Mouse (Mus musculus) erythroblast, embryonic 14.5 days (primary cell): ENCODE measurements around the gene Tgds. TPM values are rescaled to one million over a fixed set of nuclear protein-coding genes. Genes with fewer than 3 reads are reported as not detected.

ENCODE experiments used
- H3K27me3 ChIP-seq: 2 replicates; pipeline ENCODE4 v1.6.1; 2012; ENCODE audit warnings: inconsistent platforms; ENCODE audit not compliant: control insufficient read depth
- H3K36me3 ChIP-seq: 2 replicates; pipeline ENCODE4 v1.6.1; 2012; ENCODE audit warnings: mild to moderate bottlenecking, inconsistent platforms; ENCODE audit not compliant: control insufficient read depth
- H3K4me1 ChIP-seq: 2 replicates; pipeline ENCODE4 v1.6.1; 2012; ENCODE audit warnings: inconsistent platforms; ENCODE audit not compliant: control insufficient read depth
- H3K4me3 ChIP-seq: replicated peaks from 2 replicates; pipeline ENCODE3; 2012; ENCODE audit warnings: moderate library complexity, mild to moderate bottlenecking, inconsistent platforms
- H3K9me3 ChIP-seq: 2 replicates; pipeline ENCODE4 v1.6.1; 2012; ENCODE audit warnings: low read length, inconsistent platforms, mixed read lengths; ENCODE audit not compliant: control insufficient read depth
- GATA1 ChIP-seq: IDR thresholded peaks from 2 replicates; pipeline ENCODE4 v1.6.1; 2012; ENCODE audit warnings: low read length, inconsistent platforms, mixed read lengths
- TAL1 ChIP-seq: IDR thresholded peaks from 3 replicates; pipeline ENCODE4 v1.6.1; 2012; ENCODE audit warnings: low read length, inconsistent platforms, mixed read lengths
- polyA plus RNA-seq: library from polyadenylated mRNA; stranded (reverse); fragments of >175 nt; gene quantifications from 2 replicates; pipeline ENCODE4 v1.2.3, GENCODE M21; 2012

Gene Tgds
- polyA plus RNA-seq, 1 experiment = not detected

DNA sequence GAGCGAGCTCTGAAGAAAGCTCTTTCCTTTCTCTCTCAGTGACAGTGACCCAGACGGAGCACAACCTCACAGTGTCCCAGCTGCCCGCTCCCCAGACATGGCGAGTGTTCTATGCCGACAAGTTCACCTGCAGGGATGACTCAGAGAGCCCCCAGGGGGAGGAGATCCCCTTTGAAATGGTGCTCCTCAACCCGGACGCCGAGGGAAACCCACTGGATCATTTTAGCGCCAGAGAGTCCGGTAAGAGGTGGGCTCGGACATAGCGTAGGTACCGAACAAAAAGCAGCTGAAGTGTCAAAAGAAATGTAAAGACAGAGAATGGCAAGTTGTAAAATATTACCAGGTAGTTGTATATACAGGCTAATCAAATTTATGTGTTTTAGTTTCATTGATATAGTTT lies 15.5 kb upstream of the Tgds start:
- H3K36me3 ChIP-seq = peaks cover 12% of the 10 kb centered on the region
- no peaks in the 10 kb centered on the region for H3K4me1 ChIP-seq
- TF ChIP-seq GATA1 (no peak), TAL1 (no peak)
- no peaks in the 10 kb centered on the region for H3K9me3 ChIP-seq
- H3K27me3 ChIP-seq = no peaks in the 10 kb centered on the region
- H3K4me3 ChIP-seq = no peak overlapping the region

GRCm38 (mm10) chr14:118142283-118142682 lies 9.7 kb upstream of the Tgds start:
- peaks cover 7% of the 10 kb centered on the region for H3K4me1 ChIP-seq
- H3K4me3 ChIP-seq = no peak overlapping the region
- H3K9me3 ChIP-seq = no peaks in the 10 kb centered on the region
- TF ChIP-seq GATA1 (no peak), TAL1 (no peak)
- peaks cover 22% of the 10 kb centered on the region for H3K36me3 ChIP-seq
- peaks cover 2% of the 10 kb centered on the region for H3K27me3 ChIP-seq

GRCm38 (mm10) chr14:118137487-118137886 lies 4.9 kb upstream of the Tgds start:
- H3K36me3 ChIP-seq = peaks cover 22% of the 10 kb centered on the region
- H3K27me3 ChIP-seq = peaks cover 7% of the 10 kb centered on the region
- peak overlapping the region; percentile 76 for H3K4me3 ChIP-seq
- H3K9me3 ChIP-seq = no peaks in the 10 kb centered on the region; the same call in 1 of the 2 replicates
- peaks cover 30% of the 10 kb centered on the region for H3K4me1 ChIP-seq
- TF ChIP-seq GATA1 (no peak), TAL1 (no peak)

GRCm38 (mm10) chr14:118136744-118137452 lies 4.3 kb upstream of the Tgds start, which contains the start of gene Gpr180:
Gpr180 (plus strand) TSS chr14:118137158.
- no peak for TF ChIP-seq TAL1
- no peak for TF ChIP-seq GATA1
- Histone ChIP-seq H3K9me3 (no peaks in the 10 kb centered on the region; the same call in 1 of the 2 replicates), H3K27me3 (peaks cover 7% of the 10 kb centered on the region), H3K4me1 (peaks cover 36% of the 10 kb centered on the region), H3K36me3 (peaks cover 19% of the 10 kb centered on the region), H3K4me3 (peak within 1 kb of the TSS; percentile 76)

DNA sequence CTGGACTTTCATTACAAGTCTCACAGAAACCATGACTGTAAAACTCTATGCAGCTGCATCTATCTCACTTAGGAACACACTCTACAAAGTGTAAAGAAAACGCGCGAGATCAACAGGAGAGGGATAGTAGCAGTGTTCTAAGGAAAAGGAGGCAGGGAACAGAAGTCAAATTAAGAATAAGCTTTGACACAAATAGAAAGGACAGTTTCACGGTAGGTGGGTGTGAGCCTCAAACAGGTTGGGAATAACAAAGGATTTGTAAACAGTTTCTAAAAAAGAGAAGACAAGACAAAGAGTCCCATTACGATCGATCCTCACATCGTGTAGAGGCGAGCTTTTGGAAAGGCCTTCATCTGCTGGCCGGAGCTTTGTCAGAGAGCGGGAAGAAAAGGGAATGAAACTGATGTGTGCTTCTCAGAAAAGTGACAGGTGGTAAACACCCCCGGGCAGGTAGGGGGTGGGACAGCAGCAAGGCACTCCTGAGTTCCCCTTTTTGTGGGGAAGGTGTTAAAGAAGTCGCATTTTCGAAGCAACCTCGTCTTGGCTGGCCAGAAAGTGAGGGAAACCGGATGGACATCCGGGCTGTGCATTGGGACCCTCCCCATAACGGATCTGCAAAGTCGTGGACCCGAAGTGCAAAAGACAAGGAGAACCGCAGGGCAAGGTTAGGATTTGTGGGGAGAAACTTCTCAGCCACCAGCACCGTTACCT lies 469 bp downstream of the Tgds start:
- Histone ChIP-seq H3K36me3 (peaks cover 28% of the 10 kb centered on the region), H3K4me1 (peaks cover 37% of the 10 kb centered on the region), H3K9me3 (no peaks in the 10 kb centered on the region; the same call in 1 of the 2 replicates), H3K27me3 (peaks cover 3% of the 10 kb centered on the region; the same call in 1 of the 2 replicates), H3K4me3 (peak overlapping the region; percentile 88)
- no peak for TF ChIP-seq TAL1
- TF ChIP-seq GATA1 = no peak

DNA sequence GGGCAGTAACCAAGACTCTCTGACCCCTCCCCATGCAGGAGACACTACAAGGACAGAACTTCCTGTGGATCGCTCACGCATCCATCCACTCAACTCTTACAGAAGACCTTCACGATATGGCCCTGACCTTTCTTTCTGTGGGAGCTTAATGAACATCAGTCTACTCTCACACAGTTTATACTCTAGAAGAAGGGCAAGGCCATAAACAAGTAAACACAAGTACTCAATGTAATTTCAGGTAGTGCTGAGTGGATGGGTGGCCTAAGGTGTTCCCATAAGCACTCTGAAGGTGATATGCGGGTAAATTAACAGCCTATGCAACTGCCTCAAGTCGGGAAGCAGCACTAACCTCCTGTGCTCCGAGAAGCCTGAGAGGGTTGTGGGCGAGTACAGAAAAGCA lies 1.1 kb downstream of the Tgds start:
- Histone ChIP-seq H3K9me3 (no peaks in the 10 kb centered on the region; the same call in 1 of the 2 replicates), H3K4me1 (peaks cover 35% of the 10 kb centered on the region), H3K36me3 (peaks cover 34% of the 10 kb centered on the region), H3K27me3 (peaks cover 3% of the 10 kb centered on the region; the same call in 1 of the 2 replicates), H3K4me3 (peak overlapping the region; percentile 88)
- no peak for TF ChIP-seq TAL1

- Histone ChIP-seq H3K27me3 (no peaks in the 10 kb centered on the region), H3K4me3 (no peak overlapping the region), H3K36me3 (peaks cover 76% of the 10 kb centered on the region), H3K4me1 (peaks cover 7% of the 10 kb centered on the region), H3K9me3 (no peaks in the 10 kb centered on the region)
- TF ChIP-seq TAL1 = no peak
- no peak for TF ChIP-seq GATA1
These were observed 6.3 kb downstream of the Tgds start for GRCm38 (mm10) chr14:118126301-118126700.

- no peak for TF ChIP-seq GATA1
- TF ChIP-seq TAL1 = no peak
- Histone ChIP-seq H3K9me3 (no peaks in the 10 kb centered on the region), H3K4me1 (peaks cover 3% of the 10 kb centered on the region), H3K27me3 (no peaks in the 10 kb centered on the region), H3K36me3 (peaks cover 82% of the 10 kb centered on the region), H3K4me3 (no peak overlapping the region)
These were observed 7.8 kb downstream of the Tgds start for GRCm38 (mm10) chr14:118124771-118125170.

- Histone ChIP-seq H3K36me3 (peaks cover 84% of the 10 kb centered on the region), H3K4me1 (peaks cover 3% of the 10 kb centered on the region), H3K27me3 (no peaks in the 10 kb centered on the region), H3K4me3 (no peak overlapping the region), H3K9me3 (no peaks in the 10 kb centered on the region)
- TF ChIP-seq GATA1 (no peak), TAL1 (no peak)
These were observed 8.4 kb downstream of the Tgds start for GRCm38 (mm10) chr14:118124129-118124528.
